Mouse (Mus musculus) left cerebral cortex, postnatal 10 days (tissue): ENCODE measurements at regions not wholly inside any gene's neighbourhood (a gene's known extent, or its start where the extent isn't known, plus 50 kb on each side); places are given as distances from the start of the nearest gene placed in this dataset.
A peak's percentile ranks its signal among the peaks of the same experiment; 100 is the strongest.

Experiments used
- DNase-seq, 2 experiments: peaks; one replicate each; pipeline ENCODE4 v3.0.0; 2021 to 2022; ENCODE audit warnings: low spot score in 2 of 2, mixed read lengths in 1 of 2; ENCODE audit errors: extremely low spot score in 1 of 2
- intact Hi-C: fragments of 180-260 bp; cut with DNase I; formaldehyde crosslinking; loops from one replicate; pipeline ENCODE4 v1.15.1; 2025

- DNase-seq: no peak
- intact Hi-C loops: no loop called here
Observed at GRCm38 (mm10) chr3:56844681-56845461, 456.9 kb downstream of the Tm4sf1 start.

GRCm38 (mm10) chr3:56837176-56837575 is 464.6 kb downstream of the Tm4sf1 start:
- peak; percentile 23 to 30 for DNase-seq
- intact Hi-C loops: no loop called here

GRCm38 (mm10) chr3:56830315-56831097 is 471.3 kb downstream of the Tm4sf1 start:
- intact Hi-C loops: no loop called here

GRCm38 (mm10) chr3:56824157-56824556 is 477.6 kb downstream of the Tm4sf1 start:
- intact Hi-C loops: no loop called here
- DNase-seq: no peak

More at GRCm38 (mm10) chr3:56830315-56831097, 471.3 kb downstream of the Tm4sf1 start:
- no peak for DNase-seq

- intact Hi-C loops: no loop called here
Observed at GRCm38 (mm10) chr3:56810548-56811071, 491.2 kb downstream of the Tm4sf1 start.

GRCm38 (mm10) chr3:56793054-56793453 is 508.7 kb downstream of the Tm4sf1 start:
- intact Hi-C loops: no loop called here

More at GRCm38 (mm10) chr3:56810548-56811071, 491.2 kb downstream of the Tm4sf1 start:
- no peak for DNase-seq

GRCm38 (mm10) chr3:56789155-56789554 is 512.6 kb downstream of the Tm4sf1 start:
- intact Hi-C loops: no loop called here
- peak; percentile 16 for DNase-seq

More at GRCm38 (mm10) chr3:56793054-56793453, 508.7 kb downstream of the Tm4sf1 start:
- DNase-seq: no peak

- intact Hi-C loops: no loop called here
- DNase-seq: no peak
Observed at GRCm38 (mm10) chr3:56773920-56774319, 527.9 kb downstream of the Tm4sf1 start.

- DNase-seq: no peak
- intact Hi-C loops: no loop called here
Observed at GRCm38 (mm10) chr3:56770225-56770624, 531.6 kb downstream of the Tm4sf1 start.

GRCm38 (mm10) chr3:56767133-56767532 is 534.7 kb downstream of the Tm4sf1 start:
- intact Hi-C loops: no loop called here

GRCm38 (mm10) chr3:56764336-56764735 is 537.5 kb downstream of the Tm4sf1 start:
- no peak for DNase-seq
- intact Hi-C loops: no loop called here

More at GRCm38 (mm10) chr3:56767133-56767532, 534.7 kb downstream of the Tm4sf1 start:
- no peak for DNase-seq

- no peak for DNase-seq
- intact Hi-C loops: no loop called here
Observed at GRCm38 (mm10) chr3:56763896-56764295, 537.9 kb downstream of the Tm4sf1 start.

GRCm38 (mm10) chr3:56753654-56754053 is 548.1 kb downstream of the Tm4sf1 start:
- peak in 1 of 2 experiments; percentile 25 for DNase-seq
- intact Hi-C loops: no loop called here

- intact Hi-C loops: no loop called here
- no peak for DNase-seq
Observed at GRCm38 (mm10) chr3:56751926-56752325, 549.9 kb downstream of the Tm4sf1 start.

- intact Hi-C loops: no loop called here
- no peak for DNase-seq
Observed at GRCm38 (mm10) chr3:56740902-56741301, 557.4 kb upstream of the Nbea start.

- intact Hi-C loops: no loop called here
- DNase-seq: no peak
Observed at GRCm38 (mm10) chr3:56739451-56739850, 556.0 kb upstream of the Nbea start.

GRCm38 (mm10) chr3:56730849-56731248 is 547.3 kb upstream of the Nbea start:
- intact Hi-C loops: no loop called here
- DNase-seq: peak in 1 of 2 experiments; percentile 15

GRCm38 (mm10) chr3:56724991-56725390 is 541.5 kb upstream of the Nbea start:
- no peak for DNase-seq
- intact Hi-C loops: no loop called here

- DNase-seq: no peak
- intact Hi-C loops: no loop called here
Observed at GRCm38 (mm10) chr3:56708260-56708659, 524.8 kb upstream of the Nbea start.

GRCm38 (mm10) chr3:56707312-56707711 is 523.8 kb upstream of the Nbea start:
- no peak for DNase-seq
- intact Hi-C loops: no loop called here
